Mouse (Mus musculus): ENCODE data around the gene Gm20604. TPM values are rescaled to one million over a fixed set of nuclear protein-coding genes. Genes with fewer than 3 reads are reported as not detected.

Gene Gm20604
- polyA plus RNA-seq, 1 experiment from 2014 or later, result 19.6 TPM

- Histone ChIP-seq H3K27me3 (ENCODE audit: control insufficient read depth, insufficient read depth, low read length) (no peaks in the 10 kb centered on the region), H3K27ac (ENCODE audit: low read length) (no peak overlapping the region), H3K9ac (ENCODE audit: low read length) (no peak overlapping the region), H3K9me3 (replicated peaks; ENCODE audit: control insufficient read depth, low read length) (no peaks in the 10 kb centered on the region), H3K4me2 (ENCODE audit: low read depth, low read length) (no peak overlapping the region), H3K4me3 (replicated peaks; ENCODE audit: low read length) (no peak overlapping the region), H3K4me1 (ENCODE audit: control insufficient read depth, insufficient read depth, low read length) (0 out of 2 replicates have a peak, but pooled peaks cover 5% of the 10 kb centered on the region), H3K36me3 (ENCODE audit: control insufficient read depth, insufficient read depth, low read length) (no peaks in the 10 kb centered on the region)
- no peak for ATAC-seq (ENCODE audit: insufficient read depth, low FRiP score)
- WGBS, result 80% methylated on average over 3 of the region's 3 CpGs
These were observed 10.2 kb downstream of the Gm20604 start for GRCm38 (mm10) chr12:102748256-102748655.

GRCm38 (mm10) chr12:102744839-102745238, 13.6 kb downstream of the Gm20604 start:
- H3K27me3 ChIP-seq (ENCODE audit: control insufficient read depth, insufficient read depth, low read length), result no peaks in the 10 kb centered on the region
- H3K4me3 ChIP-seq (replicated peaks; ENCODE audit: low read length), result peak overlapping the region; percentile 84; the same call in 1 of the 2 replicates
- no peaks in the 10 kb centered on the region for H3K36me3 ChIP-seq (ENCODE audit: control insufficient read depth, insufficient read depth, low read length)
- H3K9me3 ChIP-seq (replicated peaks; ENCODE audit: control insufficient read depth, low read length), result no peaks in the 10 kb centered on the region
- 57% methylated on average over 6 of the region's 6 CpGs for WGBS
- no peak overlapping the region for H3K9ac ChIP-seq (ENCODE audit: low read length)
- H3K27ac ChIP-seq (ENCODE audit: low read length), result no peak overlapping the region
- H3K4me1 ChIP-seq (ENCODE audit: control insufficient read depth, insufficient read depth, low read length), result peaks cover 14% of the 10 kb centered on the region
- H3K4me2 ChIP-seq (ENCODE audit: low read depth, low read length), result peak overlapping the region; percentile 93; the same call in 1 of the 2 replicates
- no peak for ATAC-seq (ENCODE audit: insufficient read depth, low FRiP score)

GRCm38 (mm10) chr12:102743589-102744574, 14.6 kb downstream of the Gm20604 start, which contains the start of the genes Moap1 and Tmem251:
Moap1 (minus strand) TSS chr12:102743661.
Tmem251 (plus strand) TSS chr12:102743762.
- Histone ChIP-seq H3K9ac (ENCODE audit: low read length) (peak within 1 kb of the TSS; percentile 91), H3K4me2 (ENCODE audit: low read depth, low read length) (peak within 1 kb of the TSS; percentile 93), H3K9me3 (replicated peaks; ENCODE audit: control insufficient read depth, low read length) (no peaks in the 10 kb centered on the region), H3K4me1 (ENCODE audit: control insufficient read depth, insufficient read depth, low read length) (peaks cover 14% of the 10 kb centered on the region), H3K4me3 (replicated peaks; ENCODE audit: low read length) (peak within 1 kb of the TSS; percentile 84), H3K27me3 (ENCODE audit: control insufficient read depth, insufficient read depth, low read length) (no peaks in the 10 kb centered on the region), H3K36me3 (ENCODE audit: control insufficient read depth, insufficient read depth, low read length) (no peaks in the 10 kb centered on the region), H3K27ac (ENCODE audit: low read length) (peak within 1 kb of the TSS; percentile 95)
- WGBS, result under 1% methylated on average over 63 of the region's 63 CpGs
- ATAC-seq (ENCODE audit: insufficient read depth, low FRiP score), result peak; percentile 96

GRCm38 (mm10) chr12:102743036-102743588, 15.4 kb downstream of the Gm20604 start:
- Histone ChIP-seq H3K4me2 (ENCODE audit: low read depth, low read length) (peak overlapping the region; percentile 93), H3K4me1 (ENCODE audit: control insufficient read depth, insufficient read depth, low read length) (peaks cover 14% of the 10 kb centered on the region), H3K27me3 (ENCODE audit: control insufficient read depth, insufficient read depth, low read length) (no peaks in the 10 kb centered on the region), H3K27ac (ENCODE audit: low read length) (peak overlapping the region; percentile 95), H3K9me3 (replicated peaks; ENCODE audit: control insufficient read depth, low read length) (no peaks in the 10 kb centered on the region), H3K9ac (ENCODE audit: low read length) (peak overlapping the region; percentile 91), H3K4me3 (replicated peaks; ENCODE audit: low read length) (peak overlapping the region; percentile 84), H3K36me3 (ENCODE audit: control insufficient read depth, insufficient read depth, low read length) (no peaks in the 10 kb centered on the region)
- under 1% methylated on average over 33 of the region's 33 CpGs for WGBS
- ATAC-seq (ENCODE audit: insufficient read depth, low FRiP score), result peak; percentile 55; the same call in 1 of the 2 replicates

GRCm38 (mm10) chr12:102742056-102742455, 16.4 kb downstream of the Gm20604 start:
- no peak overlapping the region for H3K9ac ChIP-seq (ENCODE audit: low read length)
- H3K36me3 ChIP-seq (ENCODE audit: control insufficient read depth, insufficient read depth, low read length), result no peaks in the 10 kb centered on the region
- H3K27ac ChIP-seq (ENCODE audit: low read length), result no peak overlapping the region
- H3K9me3 ChIP-seq (replicated peaks; ENCODE audit: control insufficient read depth, low read length), result no peaks in the 10 kb centered on the region
- WGBS, result 66% methylated on average over 7 of the region's 7 CpGs
- no peak overlapping the region for H3K4me2 ChIP-seq (ENCODE audit: low read depth, low read length)
- H3K4me1 ChIP-seq (ENCODE audit: control insufficient read depth, insufficient read depth, low read length), result peaks cover 14% of the 10 kb centered on the region
- H3K4me3 ChIP-seq (replicated peaks; ENCODE audit: low read length), result no peak overlapping the region
- ATAC-seq (ENCODE audit: insufficient read depth, low FRiP score), result no peak
- no peaks in the 10 kb centered on the region for H3K27me3 ChIP-seq (ENCODE audit: control insufficient read depth, insufficient read depth, low read length)

- no peak overlapping the region for H3K27ac ChIP-seq (ENCODE audit: low read length)
- ATAC-seq (ENCODE audit: insufficient read depth, low FRiP score), result no peak
- H3K4me1 ChIP-seq (ENCODE audit: control insufficient read depth, insufficient read depth, low read length), result peaks cover 14% of the 10 kb centered on the region
- H3K9ac ChIP-seq (ENCODE audit: low read length), result no peak overlapping the region
- WGBS, result 66% methylated on average over 3 of the region's 3 CpGs
- H3K27me3 ChIP-seq (ENCODE audit: control insufficient read depth, insufficient read depth, low read length), result no peaks in the 10 kb centered on the region
- no peaks in the 10 kb centered on the region for H3K9me3 ChIP-seq (replicated peaks; ENCODE audit: control insufficient read depth, low read length)
- H3K4me3 ChIP-seq (replicated peaks; ENCODE audit: low read length), result no peak overlapping the region
- no peaks in the 10 kb centered on the region for H3K36me3 ChIP-seq (ENCODE audit: control insufficient read depth, insufficient read depth, low read length)
- H3K4me2 ChIP-seq (ENCODE audit: low read depth, low read length), result no peak overlapping the region
These were observed 18.2 kb downstream of the Gm20604 start for GRCm38 (mm10) chr12:102740285-102740684.

GRCm38 (mm10) chr12:102739096-102739495, 19.4 kb downstream of the Gm20604 start:
- Histone ChIP-seq H3K4me1 (ENCODE audit: control insufficient read depth, insufficient read depth, low read length) (peaks cover 9% of the 10 kb centered on the region), H3K9ac (ENCODE audit: low read length) (no peak overlapping the region), H3K27me3 (ENCODE audit: control insufficient read depth, insufficient read depth, low read length) (no peaks in the 10 kb centered on the region), H3K9me3 (replicated peaks; ENCODE audit: control insufficient read depth, low read length) (no peaks in the 10 kb centered on the region), H3K4me2 (ENCODE audit: low read depth, low read length) (no peak overlapping the region), H3K36me3 (ENCODE audit: control insufficient read depth, insufficient read depth, low read length) (no peaks in the 10 kb centered on the region), H3K27ac (ENCODE audit: low read length) (no peak overlapping the region), H3K4me3 (replicated peaks; ENCODE audit: low read length) (no peak overlapping the region)
- WGBS, result 64% methylated on average over 5 of the region's 5 CpGs
- ATAC-seq (ENCODE audit: insufficient read depth, low FRiP score), result no peak

- H3K27me3 ChIP-seq (ENCODE audit: control insufficient read depth, insufficient read depth, low read length), result no peaks in the 10 kb centered on the region
- H3K4me1 ChIP-seq (ENCODE audit: control insufficient read depth, insufficient read depth, low read length), result peaks cover 8% of the 10 kb centered on the region
- WGBS, result 11% methylated on average over 4 of the region's 5 CpGs
- H3K9ac ChIP-seq (ENCODE audit: low read length), result no peak overlapping the region
- ATAC-seq (ENCODE audit: insufficient read depth, low FRiP score), result no peak
- no peak overlapping the region for H3K4me2 ChIP-seq (ENCODE audit: low read depth, low read length)
- no peaks in the 10 kb centered on the region for H3K36me3 ChIP-seq (ENCODE audit: control insufficient read depth, insufficient read depth, low read length)
- no peaks in the 10 kb centered on the region for H3K9me3 ChIP-seq (replicated peaks; ENCODE audit: control insufficient read depth, low read length)
- H3K4me3 ChIP-seq (replicated peaks; ENCODE audit: low read length), result no peak overlapping the region
- H3K27ac ChIP-seq (ENCODE audit: low read length), result no peak overlapping the region
These were observed 25.1 kb downstream of the Gm20604 start for GRCm38 (mm10) chr12:102733381-102733780.
